Mouse (Mus musculus) ES-E14 (cell line): ENCODE results near the gene Nudt3. TPM values are rescaled to one million over a fixed set of nuclear protein-coding genes. Genes with fewer than 3 reads are reported as not detected.

ENCODE experiments used
- DNase-seq: peaks from one replicate; pipeline ENCODE4 v3.0.0-alpha.2; 2013; ENCODE audit warnings: low read depth, low spot score
- H3K27ac ChIP-seq: 2 replicates; pipeline ENCODE4 v1.5.1; 2012; ENCODE audit warnings: low read depth, mild to moderate bottlenecking, low read length, moderate library complexity, mixed read lengths; ENCODE audit not compliant: poor library complexity, insufficient read depth, severe bottlenecking
- H3K36me3 ChIP-seq: 2 replicates; pipeline ENCODE4 v1.6.1; 2012; ENCODE audit warnings: mild to moderate bottlenecking, low read length, moderate library complexity, mixed read lengths; ENCODE audit not compliant: control insufficient read depth, poor library complexity, insufficient read depth, severe bottlenecking
- H3K4me1 ChIP-seq, 2 experiments: fragments of 150-350 bp in 1 of 2; sonication (generic) in 1 of 2; 2 replicates each; pipeline ENCODE4 v1.6.1; 2012; ENCODE audit warnings: low read length in 2 of 2, mild to moderate bottlenecking in 1 of 2, mixed read lengths in 1 of 2; ENCODE audit not compliant: control insufficient read depth in 2 of 2, insufficient read depth in 2 of 2, poor library complexity in 1 of 2
- H3K4me3 ChIP-seq, 2 experiments: fragments of 150-350 bp in 1 of 2; sonication (generic) in 1 of 2; 2 replicates each; pipeline ENCODE4 v1.5.1; 2012; ENCODE audit warnings: low read length in 2 of 2, low read depth in 1 of 2, mild to moderate bottlenecking in 1 of 2, mixed read lengths in 1 of 2; ENCODE audit not compliant: insufficient read depth in 1 of 2, poor library complexity in 1 of 2, severe bottlenecking in 1 of 2
- H3K9ac ChIP-seq: 2 replicates; pipeline ENCODE4 v1.6.1; 2012; ENCODE audit warnings: low read depth, mild to moderate bottlenecking, low read length, mixed read lengths; ENCODE audit not compliant: poor library complexity, insufficient read depth, severe bottlenecking
- H3K9me3 ChIP-seq: fragments of 150-350 bp; sonication (generic); 2 replicates; pipeline ENCODE4 v1.6.1; 2012; ENCODE audit warnings: low read depth, mild to moderate bottlenecking, low read length; ENCODE audit not compliant: control insufficient read depth, insufficient read depth
- CHD2 ChIP-seq: IDR thresholded peaks from 2 replicates; pipeline ENCODE4 v1.6.1; 2014; ENCODE audit warnings: mild to moderate bottlenecking, low read depth, low read length, inconsistent platforms
- HCFC1 ChIP-seq: IDR thresholded peaks from 2 replicates; pipeline ENCODE4 v1.6.1; 2012; ENCODE audit warnings: low read length, inconsistent platforms, borderline replicate concordance; ENCODE audit not compliant: insufficient read depth
- MAFK ChIP-seq: IDR thresholded peaks from 2 replicates; pipeline ENCODE4 v1.6.1; 2014; ENCODE audit warnings: mild to moderate bottlenecking, low read depth, low read length, inconsistent platforms; ENCODE audit not compliant: insufficient read depth
- ZC3H11A ChIP-seq: IDR thresholded peaks from 2 replicates; pipeline ENCODE4 v1.6.1; 2012; ENCODE audit warnings: low read depth, mild to moderate bottlenecking, inconsistent platforms, low read length, borderline replicate concordance
- ZNF384 ChIP-seq: IDR thresholded peaks from 2 replicates; pipeline ENCODE4 v1.6.1; 2012; ENCODE audit warnings: low read depth, low read length, inconsistent platforms
- in situ Hi-C, 2 experiments: fragments of 600-800 bp; cut with MboI; formaldehyde crosslinking; loops; one replicate each; pipeline ENCODE4 v1.15.1; 2025; ENCODE audit warnings: low sequenced_read_pairs in 2 of 2, inconsistent platforms in 1 of 2; ENCODE audit not compliant: unreplicated experiment in 2 of 2
- total RNA-seq: library from RNA; depleted of rRNA; stranded (reverse); fragments of 300-350 nt; gene quantifications from 2 replicates; pipeline ENCODE4 v1.2.3, GENCODE M21; 2012

The Nudt3 gene
- total RNA-seq, 1 experiment = 97.9 TPM

- H3K27ac ChIP-seq = peak overlapping the region; percentile 97
- in situ Hi-C loops = no loop called here
- peaks cover 5 to 21% of the 10 kb centered on the region in 2 experiments for H3K4me1 ChIP-seq
- H3K36me3 ChIP-seq = peaks cover 24% of the 10 kb centered on the region
- peak overlapping the region; percentile 92 for H3K9ac ChIP-seq
- no peak for TF ChIP-seq ZC3H11A
- TF ChIP-seq ZNF384 = no peak
- no peak; the same call in 1 of the 2 replicates for TF ChIP-seq HCFC1
- no peak for TF ChIP-seq CHD2
- TF ChIP-seq MAFK = no peak
- H3K4me3 ChIP-seq = peak overlapping the region; percentile 76 to 87
- H3K9me3 ChIP-seq = no peaks in the 10 kb centered on the region
- no peak for DNase-seq
Measured at GRCm38 (mm10) chr17:27557181-27557926, 65.9 kb downstream of the Nudt3 start.

DNA sequence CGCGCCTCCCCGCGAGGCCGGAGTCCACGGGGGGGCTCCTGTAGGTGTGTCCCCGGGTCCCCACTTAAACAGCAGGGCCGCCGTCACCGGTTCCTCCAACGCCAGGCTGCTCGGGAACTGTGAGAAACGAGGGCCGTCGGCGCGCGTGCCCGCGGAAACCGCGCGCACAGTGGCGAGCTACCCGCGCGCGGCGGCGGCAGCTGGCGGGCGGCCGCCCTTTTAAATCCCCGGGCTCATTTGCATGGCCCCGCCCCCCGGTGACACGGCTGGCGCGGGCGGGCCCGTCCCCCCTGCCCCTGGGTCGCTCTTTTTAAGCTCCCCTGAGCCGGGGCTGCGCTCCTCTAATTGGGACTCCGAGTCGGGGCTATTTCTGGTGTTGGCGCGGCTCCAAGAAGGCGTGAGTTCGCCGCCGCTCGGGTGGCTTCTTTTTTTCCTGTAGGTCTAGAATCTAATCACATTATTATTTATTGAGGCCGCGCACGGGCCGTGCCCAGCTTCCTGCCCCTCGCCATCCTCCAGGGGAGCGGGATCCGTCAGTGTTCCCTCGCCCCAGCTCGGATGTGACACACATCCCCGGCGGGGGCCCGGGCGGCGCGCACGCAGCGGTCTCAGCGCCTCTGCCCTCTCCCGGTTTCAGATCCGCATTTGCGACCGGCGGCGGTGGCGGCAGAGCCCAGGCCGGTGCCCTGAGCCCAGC lies 66.8 kb downstream of the Nudt3 start, which contains the start of gene Hmga1:
Gene Hmga1 (plus strand): TSS at position 183 of the 697 bp plus-strand sequence.
- H3K4me3 ChIP-seq = peak within 1 kb of the TSS; percentile 76 to 87
- H3K4me1 ChIP-seq = peaks cover 6 to 24% of the 10 kb centered on the region in 2 experiments
- H3K9me3 ChIP-seq = no peaks in the 10 kb centered on the region
- peak; percentile 79 for DNase-seq
- in situ Hi-C loops = no loop called here
- peak within 1 kb of the TSS; percentile 99 for H3K27ac ChIP-seq
- H3K36me3 ChIP-seq = peaks cover 19% of the 10 kb centered on the region
- TF ChIP-seq HCFC1 (0 out of 2 replicates have a peak, but pooled peaks have one; percentile 45), ZC3H11A (no peak), CHD2 (no peak), MAFK (no peak), ZNF384 (no peak)
- peak within 1 kb of the TSS; percentile 97 for H3K9ac ChIP-seq

DNA sequence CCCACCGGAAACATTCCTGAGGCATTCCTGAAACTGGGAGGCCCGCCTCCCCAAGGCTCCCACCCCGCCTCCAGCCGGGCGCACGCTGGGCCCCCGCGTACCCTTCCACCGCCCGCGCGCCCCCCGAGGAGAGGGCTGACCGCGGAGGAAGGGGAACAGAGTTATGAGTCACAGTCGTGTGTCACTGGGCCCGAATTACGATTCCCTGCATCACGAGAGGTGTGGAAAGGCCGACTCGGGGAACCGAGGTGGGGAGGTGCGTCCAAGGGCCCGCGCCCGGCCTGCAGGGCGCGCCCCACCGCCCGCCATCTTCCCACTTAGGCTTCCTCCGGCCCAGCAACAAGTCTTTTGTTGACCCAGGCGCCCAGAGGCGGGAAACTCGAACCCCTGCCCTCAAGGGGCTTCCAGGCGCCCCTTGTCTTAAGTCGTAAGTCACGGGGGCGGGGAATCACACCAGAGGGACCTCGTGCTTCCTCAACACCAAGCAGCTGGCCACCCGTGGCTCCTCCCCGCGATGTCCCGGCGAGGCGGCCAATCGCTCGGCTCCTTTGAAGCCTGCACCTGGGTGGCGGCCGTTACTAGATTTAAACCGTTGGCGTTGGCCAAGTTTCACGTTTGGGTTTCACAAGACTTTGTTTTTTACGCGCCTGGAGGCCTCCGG lies 67.7 kb downstream of the Nudt3 start:
- DNase-seq = peak; percentile 84
- peak overlapping the region; percentile 76 to 83 for H3K4me3 ChIP-seq
- H3K27ac ChIP-seq = peak overlapping the region; percentile 99
- H3K9me3 ChIP-seq = no peaks in the 10 kb centered on the region
- H3K9ac ChIP-seq = peak overlapping the region; percentile 97
- TF ChIP-seq CHD2 (no peak), HCFC1 (0 out of 2 replicates have a peak, but pooled peaks have one; percentile 34)
- in situ Hi-C loops = no loop called here
- peaks cover 4 to 26% of the 10 kb centered on the region in 2 experiments for H3K4me1 ChIP-seq
- H3K36me3 ChIP-seq = peaks cover 11% of the 10 kb centered on the region

DNA sequence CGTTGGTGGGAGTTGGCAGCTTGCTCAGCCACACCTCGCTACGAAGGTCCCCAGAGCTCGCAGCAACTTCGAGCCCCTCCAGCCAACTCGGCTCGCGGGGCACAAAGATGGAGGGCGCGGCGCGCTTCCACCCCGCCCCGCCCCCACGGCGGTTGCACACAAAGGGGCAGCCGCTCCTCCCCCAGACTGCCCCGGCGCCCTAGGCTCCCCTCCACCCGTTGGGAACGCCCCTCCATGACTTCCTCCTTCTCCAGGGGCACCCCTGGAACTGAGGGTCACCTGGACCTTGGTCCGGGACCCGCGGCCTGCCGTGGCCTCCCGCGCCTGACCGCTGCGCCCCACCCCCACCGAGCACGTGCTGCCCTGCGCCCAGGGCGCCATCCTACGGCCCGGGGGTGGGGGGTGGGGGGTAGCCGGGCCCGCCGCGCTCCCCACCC lies 68.2 kb downstream of the Nudt3 start:
- Histone ChIP-seq H3K36me3 (peaks cover 5% of the 10 kb centered on the region), H3K27ac (peak overlapping the region; percentile 99), H3K9me3 (no peaks in the 10 kb centered on the region), H3K4me3 (peak overlapping the region; percentile 76 to 83), H3K9ac (peak overlapping the region; percentile 97), H3K4me1 (peaks cover 4 to 25% of the 10 kb centered on the region in 2 experiments)
- in situ Hi-C loops = no loop called here
- DNase-seq = peak; percentile 76
- TF ChIP-seq MAFK (no peak), HCFC1 (peak; percentile 20; the same call in 1 of the 2 replicates)
